22 mouse cellular contexts compared by ENCODE assay signal in the genomic region with DNA sequence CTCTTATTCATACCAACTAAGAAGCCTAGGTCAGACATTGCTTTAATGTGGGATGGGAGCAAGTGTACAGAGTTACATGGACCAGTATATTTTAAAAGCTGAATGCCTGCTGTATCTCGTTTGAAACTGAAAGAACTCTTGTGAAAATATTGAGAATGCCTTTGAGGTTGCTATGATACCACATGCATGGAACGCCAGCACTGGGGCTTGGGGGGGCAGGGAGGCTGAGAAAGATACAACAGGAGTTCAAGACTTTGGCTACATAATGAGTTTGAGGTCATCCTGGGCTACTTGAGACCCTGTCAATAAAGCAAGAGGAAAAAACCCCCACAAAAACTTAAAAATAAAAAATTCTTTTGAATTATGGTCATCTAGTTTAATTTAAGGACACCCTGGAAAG.
"Had no signal": no experiment of that assay in that cellular context is flagged by ENCODE, and none has a peak within 500 bp of the region (broad histone marks: within the 10 kb centered on the region; RNA-seq: fewer than 3 reads in every experiment).

No protein-coding gene starts in this region.

- H3K27ac ChIP-seq: kidney, postnatal 0 days; layer of hippocampus, adult 2 months; limb, embryonic 12.5 days; limb, embryonic 15.5 days; liver, embryonic 14.5 days; macrophage; neural tube, embryonic 12.5 days; neural tube, embryonic 15.5 days; stomach, postnatal 0 days had no signal

- H3K4me1 ChIP-seq: limb, embryonic 12.5 days; limb, embryonic 15.5 days; neural tube, embryonic 12.5 days; neural tube, embryonic 15.5 days had no signal

- H3K4me2 ChIP-seq: limb, embryonic 12.5 days; limb, embryonic 15.5 days; liver, embryonic 11.5 days; lung, embryonic 14.5 days; neural tube, embryonic 12.5 days; neural tube, embryonic 15.5 days had no signal

- H3K4me3 ChIP-seq: layer of hippocampus, adult 2 months; limb, embryonic 12.5 days; limb, embryonic 15.5 days; neural tube, embryonic 12.5 days; neural tube, embryonic 15.5 days had no signal

- H3K9ac ChIP-seq: limb, embryonic 12.5 days; limb, embryonic 15.5 days; liver, embryonic 14.5 days; liver, postnatal 0 days; lung, embryonic 14.5 days; neural tube, embryonic 12.5 days; neural tube, embryonic 15.5 days had no signal

- ATAC-seq: liver, postnatal 0 days; lung, postnatal 0 days had no signal

- H3K9me3 ChIP-seq: limb, embryonic 12.5 days; limb, embryonic 15.5 days; neural tube, embryonic 12.5 days; neural tube, embryonic 15.5 days had no signal

- DNase-seq: kidney, adult 2 months; kidney, postnatal 25 days; layer of hippocampus, adult 9-11 months; liver, postnatal 0 days; lung, embryonic 14.5 days; right cerebral cortex, adult 18-20 months; right cerebral cortex, postnatal 14 days; right cerebral cortex, postnatal 4 days; thymus, adult 2 months; thymus, postnatal 14 days; thymus, postnatal 4 days had no signal

- H3K36me3 ChIP-seq: limb, embryonic 12.5 days; limb, embryonic 15.5 days; neural tube, embryonic 12.5 days; neural tube, embryonic 15.5 days had no signal

- H3K27me3 ChIP-seq: limb, embryonic 12.5 days; limb, embryonic 15.5 days; neural tube, embryonic 12.5 days; neural tube, embryonic 15.5 days had no signal
